Mouse (Mus musculus) small intestine, adult 2 months (tissue): ENCODE results near the gene Sntg2. TPM values are rescaled to one million over a fixed set of nuclear protein-coding genes. Genes with fewer than 3 reads are reported as not detected.

Experiments
- H3K27ac ChIP-seq: fragments of 200-500 bp; 2 replicates; pipeline ENCODE4 v1.5.1; 2012; ENCODE audit warnings: low read depth, low read length, control low read depth, inconsistent platforms; ENCODE audit not compliant: insufficient read depth
- H3K27me3 ChIP-seq: fragments of 200-500 bp; 2 replicates; pipeline ENCODE4 v1.6.1; 2012; ENCODE audit warnings: mild to moderate bottlenecking, moderate library complexity, low read length, inconsistent platforms; ENCODE audit not compliant: control insufficient read depth, insufficient read depth
- H3K36me3 ChIP-seq: fragments of 200-500 bp; 2 replicates; pipeline ENCODE4 v1.6.1; 2012; ENCODE audit warnings: mild to moderate bottlenecking, low read length, control low read depth, inconsistent platforms; ENCODE audit not compliant: control insufficient read depth, insufficient read depth
- H3K4me1 ChIP-seq: fragments of 200-500 bp; 2 replicates; pipeline ENCODE4 v1.6.1; 2012; ENCODE audit warnings: low read length, inconsistent platforms, mixed read lengths; ENCODE audit not compliant: control insufficient read depth, insufficient read depth, insufficient read length
- H3K4me3 ChIP-seq: fragments of 200-500 bp; 2 replicates; pipeline ENCODE4 v1.5.1; 2012; ENCODE audit warnings: low read depth, mild to moderate bottlenecking, control low read depth, inconsistent platforms, low read length, moderate library complexity
- CTCF ChIP-seq: fragments of 200-500 bp; IDR thresholded peaks from 2 replicates; pipeline ENCODE4 v1.5.1; 2012; ENCODE audit warnings: low read depth, mild to moderate bottlenecking, control low read depth, inconsistent platforms, low read length, moderate library complexity, mixed read lengths; ENCODE audit not compliant: insufficient replicate concordance, insufficient read length; ENCODE audit errors: extremely low read depth
- POLR2A ChIP-seq: fragments of 200-500 bp; IDR thresholded peaks from 2 replicates; pipeline ENCODE4 v1.6.1; 2012; ENCODE audit warnings: low read depth, mild to moderate bottlenecking, control low read depth, inconsistent platforms, low read length, moderate library complexity
- WGBS: fragments of 180-500 bp; shearing (Covaris S2); methylation state at CpG from one replicate; pipeline ENCODE4 v1.1.7; 2018; 5-methylcytosine and 5-hydroxymethylcytosine counted together
- polyA plus RNA-seq: library from polyadenylated mRNA; depleted of rRNA; stranded (reverse); fragments of >200 nt; gene quantifications from 2 replicates; pipeline ENCODE4 v1.2.3, GENCODE M21; 2012

Gene Sntg2
- polyA plus RNA-seq, 1 experiment, result 3.5 TPM

GRCm38 (mm10) chr12:30226247-30226646 lies 146.9 kb downstream of the Sntg2 start:
- Histone ChIP-seq H3K27me3 (no peaks in the 10 kb centered on the region), H3K27ac (no peak overlapping the region), H3K36me3 (no peaks in the 10 kb centered on the region), H3K4me1 (no peaks in the 10 kb centered on the region), H3K4me3 (no peak overlapping the region)
- TF ChIP-seq CTCF (no peak), POLR2A (no peak)
- 60% methylated on average over 5 of the region's 5 CpGs for WGBS

- no peak overlapping the region for H3K27ac ChIP-seq
- WGBS, result 33% methylated on average over 6 of the region's 6 CpGs
- H3K27me3 ChIP-seq, result no peaks in the 10 kb centered on the region
- TF ChIP-seq POLR2A, result no peak
- TF ChIP-seq CTCF, result no peak
- H3K4me1 ChIP-seq, result no peaks in the 10 kb centered on the region
- no peak overlapping the region for H3K4me3 ChIP-seq
- H3K36me3 ChIP-seq, result no peaks in the 10 kb centered on the region
Observed at GRCm38 (mm10) chr12:30216762-30217441, 156.3 kb downstream of the Sntg2 start.

GRCm38 (mm10) chr12:30214761-30215160 lies 158.4 kb downstream of the Sntg2 start:
- Histone ChIP-seq H3K27ac (no peak overlapping the region), H3K4me1 (no peaks in the 10 kb centered on the region), H3K27me3 (no peaks in the 10 kb centered on the region), H3K4me3 (no peak overlapping the region), H3K36me3 (no peaks in the 10 kb centered on the region)
- WGBS, result 47% methylated on average over 2 of the region's 2 CpGs
- TF ChIP-seq CTCF, result no peak
- TF ChIP-seq POLR2A, result no peak

- H3K4me1 ChIP-seq, result no peaks in the 10 kb centered on the region
- no peak overlapping the region for H3K27ac ChIP-seq
- no peaks in the 10 kb centered on the region for H3K27me3 ChIP-seq
- TF ChIP-seq POLR2A (no peak), CTCF (no peak)
- no peaks in the 10 kb centered on the region for H3K36me3 ChIP-seq
- WGBS, result 81% methylated on average over 2 of the region's 2 CpGs
- H3K4me3 ChIP-seq, result no peak overlapping the region
Observed at GRCm38 (mm10) chr12:30210388-30210787, 162.8 kb downstream of the Sntg2 start.

GRCm38 (mm10) chr12:30208527-30208926 lies 164.6 kb downstream of the Sntg2 start:
- no peak overlapping the region for H3K27ac ChIP-seq
- no peaks in the 10 kb centered on the region for H3K4me1 ChIP-seq
- H3K36me3 ChIP-seq, result no peaks in the 10 kb centered on the region
- no peak overlapping the region for H3K4me3 ChIP-seq
- H3K27me3 ChIP-seq, result no peaks in the 10 kb centered on the region
- WGBS, result 65% methylated on average over 2 of the region's 2 CpGs
- no peak for TF ChIP-seq POLR2A
- no peak for TF ChIP-seq CTCF

GRCm38 (mm10) chr12:30208087-30208486 lies 165.1 kb downstream of the Sntg2 start:
- TF ChIP-seq CTCF (no peak), POLR2A (no peak)
- H3K4me3 ChIP-seq, result no peak overlapping the region
- no peak overlapping the region for H3K27ac ChIP-seq
- H3K4me1 ChIP-seq, result no peaks in the 10 kb centered on the region
- H3K36me3 ChIP-seq, result no peaks in the 10 kb centered on the region
- H3K27me3 ChIP-seq, result no peaks in the 10 kb centered on the region
- WGBS, result 76% methylated on average over 5 of the region's 5 CpGs

- Histone ChIP-seq H3K27me3 (no peaks in the 10 kb centered on the region), H3K4me1 (no peaks in the 10 kb centered on the region), H3K36me3 (no peaks in the 10 kb centered on the region), H3K4me3 (no peak overlapping the region), H3K27ac (no peak overlapping the region)
- TF ChIP-seq CTCF (no peak), POLR2A (no peak)
- WGBS, result 40% methylated on average over 4 of the region's 4 CpGs
Observed at GRCm38 (mm10) chr12:30204457-30204856, 168.7 kb downstream of the Sntg2 start.

GRCm38 (mm10) chr12:30202763-30203162 lies 170.4 kb downstream of the Sntg2 start:
- no peak overlapping the region for H3K4me3 ChIP-seq
- H3K36me3 ChIP-seq, result no peaks in the 10 kb centered on the region
- no peaks in the 10 kb centered on the region for H3K27me3 ChIP-seq
- no peaks in the 10 kb centered on the region for H3K4me1 ChIP-seq
- TF ChIP-seq POLR2A, result no peak
- no peak for TF ChIP-seq CTCF
- no peak overlapping the region for H3K27ac ChIP-seq
- WGBS, result 87% methylated on average over 1 of the region's 1 CpGs
